ENCODE assay signal across 23 mouse cellular contexts in the genomic region with DNA sequence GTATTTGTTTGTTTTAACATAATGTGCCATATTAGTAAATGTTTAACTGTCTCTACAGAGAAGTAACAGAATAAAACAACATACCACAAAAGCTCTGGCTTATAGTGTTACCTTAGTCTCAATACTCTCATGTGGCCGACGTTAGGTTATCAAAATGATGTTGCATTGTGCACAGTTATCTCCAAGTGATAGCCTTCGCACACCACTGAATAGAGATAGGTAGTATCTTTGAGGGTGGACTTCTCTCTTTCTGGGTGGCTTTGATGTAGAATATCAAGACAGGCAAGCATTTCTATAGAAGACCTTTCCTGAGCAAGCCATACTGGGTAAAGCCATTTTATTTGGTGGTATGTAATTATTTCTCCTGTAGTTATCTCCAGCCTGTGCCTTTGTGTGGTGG.
"Had no signal": no experiment of that assay in that cellular context is flagged by ENCODE, and none has a peak within 500 bp of the region (broad histone marks: within the 10 kb centered on the region; RNA-seq: fewer than 3 reads in every experiment).

No protein-coding gene starts in this region.

- H3K9me3 ChIP-seq: heart, embryonic 13.5 days; heart, embryonic 15.5 days; hindbrain, embryonic 13.5 days; hindbrain, embryonic 15.5 days; kidney, embryonic 15.5 days; limb, embryonic 10.5 days; limb, embryonic 12.5 days had no signal

- H3K9ac ChIP-seq: heart, embryonic 13.5 days; heart, embryonic 15.5 days; hindbrain, embryonic 13.5 days; hindbrain, embryonic 15.5 days; kidney, embryonic 15.5 days; limb, embryonic 12.5 days had no signal

- DNase-seq: gastrocnemius, postnatal 14 days; gastrocnemius, postnatal 36 days; heart, adult 11 months; heart, adult 2 months; heart, postnatal 14 days; heart, postnatal 36 days; kidney, adult 11 months; kidney, adult 2 months; kidney, adult 9 months; kidney, postnatal 14 days; kidney, postnatal 36 days had no signal

- H3K36me3 ChIP-seq: heart, embryonic 13.5 days; heart, embryonic 15.5 days; hindbrain, embryonic 13.5 days; hindbrain, embryonic 15.5 days; kidney, embryonic 15.5 days; limb, embryonic 10.5 days; limb, embryonic 12.5 days had no signal

- H3K4me1 ChIP-seq: heart, embryonic 13.5 days; heart, embryonic 15.5 days; hindbrain, embryonic 13.5 days; hindbrain, embryonic 15.5 days; kidney, embryonic 15.5 days; limb, embryonic 10.5 days had no signal

- H3K4me3 ChIP-seq: heart, adult 2 months; heart, embryonic 13.5 days; heart, embryonic 15.5 days; hindbrain, embryonic 13.5 days; hindbrain, embryonic 15.5 days; kidney, embryonic 15.5 days; left cerebral cortex, adult 2 months; limb, embryonic 10.5 days; limb, embryonic 12.5 days had no signal

- H3K27me3 ChIP-seq: heart, embryonic 13.5 days; heart, embryonic 15.5 days; hindbrain, embryonic 13.5 days; hindbrain, embryonic 15.5 days; kidney, embryonic 15.5 days; limb, embryonic 12.5 days had no signal

- H3K4me2 ChIP-seq: heart, embryonic 11.5 days; heart, embryonic 13.5 days; heart, embryonic 15.5 days; hindbrain, embryonic 13.5 days; hindbrain, embryonic 15.5 days; kidney, embryonic 15.5 days; limb, embryonic 12.5 days had no signal

- H3K27ac ChIP-seq: heart, adult 2 months; heart, embryonic 13.5 days; heart, embryonic 15.5 days; hindbrain, embryonic 13.5 days; hindbrain, embryonic 15.5 days; hindbrain, postnatal 0 days; kidney, embryonic 15.5 days; kidney, postnatal 0 days; left cerebral cortex, adult 2 months; limb, embryonic 10.5 days; limb, embryonic 12.5 days had no signal

- ATAC-seq: hindbrain, postnatal 0 days; intestine, embryonic 16.5 days had no signal
